Mouse (Mus musculus) WW6 (cell line): ENCODE results near the gene Saysd1.
"Not testable (repeated sequence)": the region's sequence is repeated elsewhere in the genome, so short reads cannot be mapped to it uniquely, and the experiment has no call there.

Experiments used
- DNase-seq: peaks from one replicate; pipeline ENCODE4 v3.0.0-alpha.2; 2013; ENCODE audit warnings: low read depth, low spot score

Gene Saysd1

DNA sequence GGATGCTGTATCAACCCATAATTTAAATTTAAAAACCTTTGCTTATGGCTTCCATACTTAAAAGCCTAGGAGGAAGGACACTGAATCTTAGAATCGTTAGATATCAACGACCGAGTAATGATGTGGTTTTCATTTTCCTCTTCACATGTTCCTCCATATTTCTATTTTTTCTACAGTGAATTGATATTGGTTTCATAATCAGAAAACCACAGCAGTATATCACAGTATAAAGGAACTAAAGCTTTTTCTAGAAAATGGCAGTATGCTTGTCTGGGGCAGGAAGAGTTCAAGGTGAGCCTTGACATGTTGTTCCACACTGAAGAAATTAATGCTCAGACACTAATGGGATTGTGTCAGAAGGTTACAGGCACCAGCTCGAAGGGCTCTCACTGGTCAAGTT, 97.4 kb downstream of the Saysd1 start:
- no peak for DNase-seq

DNA sequence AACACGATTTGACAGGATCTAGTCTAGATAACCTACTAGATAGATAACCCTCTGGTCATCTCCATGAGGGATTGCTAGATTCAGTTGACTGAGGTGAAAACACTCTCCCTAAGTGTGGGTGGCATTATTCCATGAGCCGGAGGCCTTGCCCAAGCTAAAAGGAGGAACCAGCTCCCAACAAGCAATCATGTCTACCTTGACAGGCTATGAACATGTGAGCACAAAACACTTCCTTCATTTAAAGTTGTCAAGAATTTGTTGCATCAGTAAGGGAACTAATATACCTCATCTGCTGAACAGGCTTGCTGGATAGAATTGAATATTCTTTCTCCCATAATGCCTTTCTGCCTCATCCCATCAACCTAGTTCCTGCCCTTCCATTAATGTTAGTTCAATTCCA, 98.5 kb downstream of the Saysd1 start:
- DNase-seq, result no peak

DNA sequence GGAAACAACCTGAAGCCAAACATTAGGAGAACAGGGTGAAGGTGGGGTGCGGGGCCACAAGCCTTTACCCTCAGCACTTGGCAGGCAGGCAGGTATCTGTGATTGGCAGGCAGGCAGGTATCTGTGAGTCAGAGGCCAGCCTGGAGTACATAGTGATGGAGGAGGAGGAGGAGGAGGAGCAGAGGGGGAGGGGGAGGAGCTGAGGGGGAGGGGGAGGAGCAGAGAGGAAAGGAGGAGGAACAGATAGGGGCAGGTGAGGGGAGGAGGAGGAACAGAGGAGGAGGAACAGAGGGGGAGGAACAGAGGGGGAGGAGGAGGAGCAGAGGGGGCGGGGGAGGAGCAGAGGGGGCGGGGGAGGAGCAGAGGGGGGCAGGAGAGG, 105.6 kb downstream of the Saysd1 start:
- DNase-seq, result no peak

- no peak for DNase-seq
These were observed 106.2 kb downstream of the Saysd1 start for GRCm38 (mm10) chr14:20032016-20032737.

DNA sequence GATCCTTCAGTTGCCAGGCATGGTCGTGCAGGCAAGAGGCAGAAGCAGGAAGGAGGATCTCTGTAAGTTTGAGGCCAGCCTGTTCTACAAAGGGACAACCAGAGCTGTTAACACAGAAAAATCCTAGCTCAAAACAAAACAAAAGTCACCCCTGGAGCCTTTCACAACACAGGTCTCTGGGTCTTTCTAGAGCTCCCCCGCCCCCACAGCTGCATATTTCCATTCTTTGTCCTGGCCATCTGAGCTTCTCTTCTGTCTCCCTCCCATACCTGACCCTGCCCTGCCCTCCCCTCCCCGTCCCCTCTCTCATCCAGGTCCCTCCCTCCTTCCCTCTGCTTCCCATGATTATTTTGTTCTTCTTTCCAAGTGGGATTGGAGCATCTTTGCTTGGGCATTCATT, 108.7 kb downstream of the Saysd1 start:
- DNase-seq, result no peak

DNA sequence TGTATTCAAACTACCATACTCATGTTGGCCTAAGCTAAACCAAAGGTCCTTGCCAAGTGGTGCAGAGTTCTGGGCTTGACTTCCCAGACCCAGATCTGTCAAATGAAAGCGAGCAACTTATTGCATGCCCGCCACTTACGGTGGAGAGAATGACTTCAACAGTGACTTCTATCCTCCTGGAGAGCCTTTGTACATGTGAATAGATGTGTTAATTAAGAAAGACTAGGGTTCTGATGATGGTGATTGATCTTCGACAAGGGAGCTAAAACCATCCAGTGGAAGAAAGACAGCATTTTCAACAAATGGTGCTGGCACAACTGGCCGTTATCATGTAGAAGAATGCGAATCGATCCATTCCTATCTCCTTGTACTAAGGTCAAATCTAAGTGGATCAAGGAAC, 110.9 kb downstream of the Saysd1 start:
- DNase-seq, result not testable (repeated sequence)
